Mouse (Mus musculus): Measurements from ENCODE around the gene Sh3bp2.

GRCm38 (mm10) chr5:34538079-34538478, 12.4 kb downstream of the Sh3bp2 start:
- TF ChIP-seq EP300 (IDR thresholded peaks at IDR 0.05; ENCODE audit: insufficient read depth, low read depth, low read length), result no peak
- TF ChIP-seq CTCF (IDR thresholded peaks at IDR 0.05), result no peak
